ENCODE assay signal across 21 mouse cellular contexts in the genomic region with DNA sequence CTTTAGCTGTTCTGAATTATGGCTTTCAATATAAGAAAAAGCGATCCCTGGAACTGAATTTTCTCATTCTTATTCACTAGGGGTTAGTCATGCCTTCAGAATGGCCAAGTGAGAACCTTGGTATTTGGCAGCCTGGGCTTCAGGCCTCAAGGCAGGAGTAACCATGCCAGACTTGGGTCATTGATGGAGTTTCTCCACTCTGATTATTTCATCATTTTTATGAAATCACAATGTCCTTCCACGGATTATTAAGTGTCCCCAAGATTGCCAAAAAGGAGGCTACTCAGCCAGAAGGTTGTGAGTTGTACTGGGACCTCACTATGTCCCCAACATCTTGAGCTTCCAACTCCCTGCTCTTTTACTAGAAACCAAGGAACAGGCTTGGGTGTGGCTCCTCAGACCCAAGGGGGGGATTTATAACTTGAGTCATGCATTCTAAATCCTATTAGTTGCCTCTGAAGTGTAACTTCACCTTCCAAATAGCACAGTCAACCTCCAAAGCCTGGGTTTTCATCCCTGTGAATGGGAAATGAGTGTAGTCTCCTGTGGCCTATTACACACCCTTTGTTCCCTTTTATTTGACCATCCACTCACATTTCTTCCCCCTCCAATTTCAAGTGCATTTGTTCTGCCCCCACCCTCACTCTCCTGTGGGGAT. TPM values are rescaled to one million over a fixed set of nuclear protein-coding genes. Genes with fewer than 3 reads are reported as not detected.
A peak's percentile ranks its signal among the peaks of the same experiment; 100 is the strongest.
DNase-seq lines count a peak whose midpoint lies in the region; ATAC-seq lines count a peak whose summit lies in the region.
"Had no signal": no experiment of that assay in that cellular context is flagged by ENCODE, and none has a peak within 500 bp of the region (broad histone marks: within the 10 kb centered on the region; RNA-seq: fewer than 3 reads in every experiment).

No protein-coding gene starts in this region.

- H3K27ac ChIP-seq in kidney, embryonic 14.5 days (ENCODE audit: low read depth, low read length): no peak overlapping the region
- H3K27ac ChIP-seq: forebrain, embryonic 13.5 days; heart, embryonic 13.5 days; hindbrain, embryonic 10.5 days; hindbrain, postnatal 0 days; kidney, postnatal 0 days; midbrain, embryonic 13.5 days had no signal

- H3K9me3 ChIP-seq in kidney, embryonic 14.5 days (ENCODE audit: control insufficient read depth, low read length): no peaks in the 10 kb centered on the region
- H3K9me3 ChIP-seq: forebrain, embryonic 13.5 days; hindbrain, embryonic 10.5 days; midbrain, embryonic 13.5 days had no signal

- 79% methylated on average over 2 of the region's 2 CpGs for WGBS in kidney, embryonic 14.5 days

- DNase-seq in adrenal gland, postnatal 14 days: peak; percentile 30
- no peak for DNase-seq in adrenal gland, postnatal 4 days (ENCODE audit: low spot score in 2 of 2)
- DNase-seq in heart, adult 9 months (ENCODE audit: low spot score in 2 of 2): peak; percentile 51 to 55
- no peak for DNase-seq in heart, postnatal 14 days
- peak; percentile 43 for DNase-seq in fat pad, adult 2 months (ENCODE audit: extremely low read depth, low read depth, low spot score)
- no peak for DNase-seq in right cerebral cortex, postnatal 10 days (ENCODE audit: low spot score in 2 of 2)
- DNase-seq: cerebellum, adult 2 months; cerebellum, postnatal 36 days; layer of hippocampus, postnatal 36 days; liver, postnatal 0 days; lung, postnatal 10 days; spleen, adult 18-20 months; thymus, postnatal 25 days had no signal

- H3K36me3 ChIP-seq in kidney, embryonic 14.5 days (ENCODE audit: control insufficient read depth, insufficient read depth, low read length): no peaks in the 10 kb centered on the region
- H3K36me3 ChIP-seq: heart, embryonic 13.5 days; hindbrain, embryonic 10.5 days; midbrain, embryonic 13.5 days had no signal

- no peak for ATAC-seq in kidney, embryonic 14.5 days (ENCODE audit: low FRiP score, low TSS enrichment)
- ATAC-seq: forebrain, embryonic 13.5 days; hindbrain, postnatal 0 days; intestine, postnatal 0 days; liver, postnatal 0 days; midbrain, embryonic 13.5 days had no signal

- intact Hi-C loops in heart, postnatal 14 days (cut with DNase I): no loop called here

- no peaks in the 10 kb centered on the region for H3K4me1 ChIP-seq in kidney, embryonic 14.5 days (ENCODE audit: control insufficient read depth, insufficient read depth, low read length)
- H3K4me1 ChIP-seq: forebrain, embryonic 13.5 days had no signal

- no peaks in the 10 kb centered on the region for H3K27me3 ChIP-seq in kidney, embryonic 14.5 days (ENCODE audit: control insufficient read depth, insufficient read depth, low read length)
- H3K27me3 ChIP-seq: forebrain, embryonic 13.5 days; heart, embryonic 13.5 days; midbrain, embryonic 13.5 days had no signal

- no peak overlapping the region for H3K4me2 ChIP-seq in kidney, embryonic 14.5 days (replicated peaks; ENCODE audit: low read depth, low read length)
- H3K4me2 ChIP-seq: forebrain, embryonic 13.5 days; heart, embryonic 13.5 days; midbrain, embryonic 13.5 days had no signal

- H3K9ac ChIP-seq in kidney, embryonic 14.5 days (ENCODE audit: low read depth, low read length): no peak overlapping the region
- H3K9ac ChIP-seq: forebrain, embryonic 13.5 days; heart, embryonic 13.5 days; liver, postnatal 0 days; midbrain, embryonic 13.5 days had no signal

- H3K4me3 ChIP-seq in kidney, embryonic 14.5 days (ENCODE audit: low read length): no peak overlapping the region
- H3K4me3 ChIP-seq: forebrain, embryonic 13.5 days; heart, embryonic 13.5 days; hindbrain, embryonic 10.5 days; midbrain, embryonic 13.5 days had no signal

RNA-seq across cellular contexts. Expression of gene Slco2a1, which starts 16.0 kb away (rescaled TPM):
- total RNA-seq in adrenal gland, postnatal 14 days (2021): 6.2 and 7.3 TPM in 2 replicates
- 10 to 100 TPM; 12.0 to 12.3 TPM for total RNA-seq in adrenal gland, postnatal 4 days (2021)
- total RNA-seq in heart, postnatal 14 days (2021): 1 to 10 TPM; 7.0 to 8.6 TPM
- polyA plus RNA-seq in kidney, embryonic 14.5 days (2014; fragmentation: Nextera tagmentation; extraction: Ambion mirVana): 1.1 and 4.0 TPM in 2 replicates

Comparison
In these comparisons a context has a peak if more than half of its experiments do, and no peak if none do; other contexts are left out.
1. DNase-seq: peak in adrenal gland, postnatal 14 days (single experiment), heart, adult 9 months (2 of 2) and fat pad, adult 2 months (single experiment); none in adrenal gland, postnatal 4 days (0 of 2), heart, postnatal 14 days (0 of 2) and right cerebral cortex, postnatal 10 days (0 of 2).